Mouse (Mus musculus): ENCODE data around the gene Rptor.

GRCm38 (mm10) chr11:119666567-119667108 is 63.9 kb downstream of the Rptor start:
- TF ChIP-seq ZKSCAN1 (IDR thresholded peaks at IDR 0.05; ENCODE audit: low read depth, low read length) (no peak), BHLHE40 (IDR thresholded peaks at IDR 0.05; ENCODE audit: borderline replicate concordance, low read depth, low read length) (no peak), ELF1 (IDR thresholded peaks at IDR 0.05; ENCODE audit: low read depth, low read length) (no peak), USF1 (IDR thresholded peaks at IDR 0.05; ENCODE audit: low read depth, low read length) (no peak), POLR2A (IDR thresholded peaks at IDR 0.05; ENCODE audit: control insufficient read depth in 1 of 2, insufficient read depth in 1 of 2, low read depth in 1 of 2, low read length in 2 of 2, poor library complexity in 1 of 2) (no peak), POLR2AphosphoS2 (IDR thresholded peaks at IDR 0.05; ENCODE audit: low read length) (no peak), SIN3A (IDR thresholded peaks at IDR 0.05; ENCODE audit: low read length) (no peak), E2F4 (IDR thresholded peaks at IDR 0.05; ENCODE audit: borderline replicate concordance, low read depth, low read length) (no peak), CTCF (IDR thresholded peaks at IDR 0.05 in 2 of 3, conservative IDR thresholded peaks at IDR 0.05 in 1 of 3; ENCODE audit: control insufficient read depth in 1 of 3, insufficient read depth in 1 of 3, low read depth in 2 of 3, low read length in 3 of 3, poor library complexity in 1 of 3, severe bottlenecking in 1 of 3) (no peak), MAFK (IDR thresholded peaks at IDR 0.05; ENCODE audit: borderline replicate concordance, low read depth, low read length) (no peak)

Data from MEL (cell line).